Mouse (Mus musculus) hindbrain, embryonic 10.5 days (tissue): Measurements from ENCODE around the gene Gm10750. TPM values are rescaled to one million over a fixed set of nuclear protein-coding genes. Genes with fewer than 3 reads are reported as not detected.
"Not testable (repeated sequence)": the region's sequence is repeated elsewhere in the genome, so short reads cannot be mapped to it uniquely, and the experiment has no call there.

ENCODE experiments used
- DNase-seq: peaks from one replicate; pipeline ENCODE4 v3.0.0-alpha.2; 2017; ENCODE audit warnings: low spot score
- H3K27ac ChIP-seq: fragments of 300-500 bp; sonication (generic); 2 replicates; pipeline ENCODE4 v1.5.1; 2016; ENCODE audit warnings: mild to moderate bottlenecking, moderate library complexity
- H3K27me3 ChIP-seq: fragments of 300-500 bp; sonication (generic); 2 replicates; pipeline ENCODE4 v1.6.1; 2016; ENCODE audit warnings: mild to moderate bottlenecking; ENCODE audit not compliant: poor library complexity, insufficient read depth, severe bottlenecking
- H3K36me3 ChIP-seq: fragments of 300-500 bp; sonication (generic); 2 replicates; pipeline ENCODE4 v1.6.1; 2016; ENCODE audit warnings: mild to moderate bottlenecking, moderate library complexity
- H3K4me1 ChIP-seq: fragments of 300-500 bp; sonication (generic); replicated peaks from 2 replicates; pipeline ENCODE4 v1.6.1; 2016; ENCODE audit warnings: mild to moderate bottlenecking
- H3K4me3 ChIP-seq: fragments of 300-500 bp; sonication (generic); 2 replicates; pipeline ENCODE4 v1.5.1; 2016; ENCODE audit warnings: mild to moderate bottlenecking, moderate library complexity
- H3K9me3 ChIP-seq: fragments of 300-500 bp; sonication (generic); 2 replicates; pipeline ENCODE4 v1.6.1; 2016; ENCODE audit warnings: mild to moderate bottlenecking, moderate library complexity
- WGBS: fragments of 180-500 bp; shearing (Covaris S2); methylation state at CpG from one replicate; pipeline ENCODE4 v1.1.7; 2016; 5-methylcytosine and 5-hydroxymethylcytosine counted together
- polyA plus RNA-seq: library from polyadenylated mRNA; unstranded; fragments of >200 nt; fragmentation: Nextera tagmentation; extraction: Ambion mirVana; gene quantifications from 2 replicates; pipeline ENCODE4 v1.2.1, GENCODE M21; 2016

The Gm10750 gene
- not detected in 2 replicates for polyA plus RNA-seq

GRCm38 (mm10) chr2:149017137-149017536 is at the start of gene Gm10750:
Gm10750 (minus strand) TSS chr2:149017237.
- H3K36me3 ChIP-seq, H3K4me1 ChIP-seq, H3K27me3 ChIP-seq, H3K4me3 ChIP-seq, H3K9me3 ChIP-seq, H3K27ac ChIP-seq, DNase-seq: not testable (repeated sequence)
- WGBS, result 82% methylated on average over 5 of the region's 5 CpGs

GRCm38 (mm10) chr2:149004826-149005225 is 12.2 kb downstream of the Gm10750 start:
- no peaks in the 10 kb centered on the region for H3K36me3 ChIP-seq
- 75% methylated on average over 2 of the region's 2 CpGs for WGBS
- H3K9me3 ChIP-seq, result peaks cover 5% of the 10 kb centered on the region; the same call in 1 of the 2 replicates
- H3K27me3 ChIP-seq, result no peaks in the 10 kb centered on the region
- H3K27ac ChIP-seq, result no peak overlapping the region
- H3K4me1 ChIP-seq, result no peaks in the 10 kb centered on the region
- no peak overlapping the region for H3K4me3 ChIP-seq
- no peak for DNase-seq

- H3K4me3 ChIP-seq, result no peak within 1 kb of the TSS
- no peaks in the 10 kb centered on the region for H3K27me3 ChIP-seq
- no peak within 1 kb of the TSS for H3K27ac ChIP-seq
- H3K9me3 ChIP-seq, result peaks cover 4% of the 10 kb centered on the region; the same call in 1 of the 2 replicates
- no peaks in the 10 kb centered on the region for H3K4me1 ChIP-seq
- DNase-seq, result no peak
- H3K36me3 ChIP-seq, result no peaks in the 10 kb centered on the region
These were observed 13.9 kb downstream of the Gm10750 start, which contains the start of gene Gm1330 for GRCm38 (mm10) chr2:149003151-149003550. Gm1330 (minus strand) TSS chr2:149003251.

GRCm38 (mm10) chr2:148995133-148995532 is 21.9 kb downstream of the Gm10750 start:
- H3K27me3 ChIP-seq, result no peaks in the 10 kb centered on the region
- no peaks in the 10 kb centered on the region for H3K4me1 ChIP-seq
- no peak overlapping the region for H3K4me3 ChIP-seq
- H3K27ac ChIP-seq, result no peak overlapping the region
- no peaks in the 10 kb centered on the region for H3K36me3 ChIP-seq
- DNase-seq, result no peak
- H3K9me3 ChIP-seq, result 0 out of 2 replicates have a peak, but pooled peaks cover 4% of the 10 kb centered on the region
- WGBS, result 89% methylated on average over 2 of the region's 2 CpGs

Other genes with a start within 250 kb of the Gm10750 start
- gene Cst11, start 245.7 kb downstream of the Gm10750 start, polyA plus RNA-seq, result not detected in 2 replicates
- gene 8030411F24Rik, start 235.2 kb downstream of the Gm10750 start, polyA plus RNA-seq, result not detected in 2 replicates
- gene Cst12, start 227.9 kb downstream of the Gm10750 start, polyA plus RNA-seq, result not detected in 2 replicates
- gene Cst8, start 218.5 kb downstream of the Gm10750 start, polyA plus RNA-seq, result not detected in 2 replicates
- gene Cst13, start 197.2 kb downstream of the Gm10750 start, polyA plus RNA-seq, result not detected in 2 replicates
- gene Cst9, start 182.1 kb downstream of the Gm10750 start, polyA plus RNA-seq, result not detected in 2 replicates
- gene 9230104L09Rik, start 152.2 kb downstream of the Gm10750 start, polyA plus RNA-seq, result not detected in 2 replicates
- 308 and 381 TPM in 2 replicates for gene Cst3, start 141.5 kb downstream of the Gm10750 start, polyA plus RNA-seq
- not detected in 2 replicates for gene Gm1330, start 14.0 kb downstream of the Gm10750 start, polyA plus RNA-seq